Mouse (Mus musculus): ENCODE results near the gene Car6. TPM values are rescaled to one million over a fixed set of nuclear protein-coding genes. Genes with fewer than 3 reads are reported as not detected.

Car6 gene
- total RNA-seq, 2 experiments from 2014 or later: 0.27 TPM; not detected in 1

DNA sequence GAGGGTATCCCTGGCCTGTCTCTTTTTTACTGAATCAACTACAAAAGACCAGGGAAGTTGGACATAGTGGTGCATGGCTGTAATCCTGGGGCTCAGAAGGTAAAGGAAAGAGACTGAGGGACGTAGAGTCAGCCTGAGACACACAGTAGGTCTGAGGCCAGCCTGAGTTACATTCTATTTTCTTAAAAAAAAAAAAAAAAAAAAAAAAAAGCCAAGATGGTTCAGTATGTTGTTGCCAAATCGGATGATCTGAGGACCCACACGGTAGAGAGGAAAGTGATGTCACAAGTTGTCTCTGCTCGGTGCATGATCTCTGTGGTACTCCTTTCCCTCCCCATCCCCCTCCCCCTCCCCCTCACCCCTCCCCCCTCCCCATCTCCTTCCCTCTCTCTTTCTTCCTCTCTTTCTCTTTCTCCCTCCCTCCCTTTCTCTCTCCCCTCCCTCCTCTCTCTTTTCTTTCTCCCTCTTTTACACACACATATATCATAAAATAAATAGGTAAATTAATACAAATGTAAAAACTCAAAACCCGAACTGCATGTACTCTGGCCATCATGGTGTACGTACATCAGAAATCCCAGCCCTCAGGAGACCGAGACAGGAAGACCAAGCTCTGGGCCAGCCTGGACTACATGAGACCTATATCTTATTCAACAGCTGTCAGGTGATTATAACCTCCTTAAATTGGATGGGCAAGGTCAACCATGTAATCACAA, 63.6 kb downstream of the Car6 start:
- DNase-seq (ENCODE audit: low spot score in 2 of 2): no peak

Other genes starting within 250 kb of the Car6 start
- gene Spsb1, start 246.3 kb downstream of the Car6 start, total RNA-seq (2021): 10 to 100 TPM; 22.5 to 28.0 TPM
- gene H6pd, start 192.3 kb downstream of the Car6 start, total RNA-seq (2021): 10 to 100 TPM; 66.0 to 71.0 TPM
- 10 to 100 TPM; 19.6 to 20.1 TPM for gene Gpr157, start 114.0 kb downstream of the Car6 start, total RNA-seq (2021)
- 1 to 10 TPM; 4.1 to 5.3 TPM for gene Slc2a5, start 82.0 kb downstream of the Car6 start, total RNA-seq (2021)
- gene Slc2a7, start 52.4 kb downstream of the Car6 start, total RNA-seq (2021): not detected
- gene Eno1, start 35.4 kb upstream of the Car6 start, total RNA-seq (2021): 100 to 1,000 TPM; 479 to 529 TPM
- 10 to 100 TPM; 68.1 to 70.3 TPM for gene Rere, start 80.3 kb upstream of the Car6 start, total RNA-seq (2021)

Data from gastrocnemius, postnatal 4 days (tissue).